24 mouse cellular contexts compared by ENCODE assay signal in the genomic region with DNA sequence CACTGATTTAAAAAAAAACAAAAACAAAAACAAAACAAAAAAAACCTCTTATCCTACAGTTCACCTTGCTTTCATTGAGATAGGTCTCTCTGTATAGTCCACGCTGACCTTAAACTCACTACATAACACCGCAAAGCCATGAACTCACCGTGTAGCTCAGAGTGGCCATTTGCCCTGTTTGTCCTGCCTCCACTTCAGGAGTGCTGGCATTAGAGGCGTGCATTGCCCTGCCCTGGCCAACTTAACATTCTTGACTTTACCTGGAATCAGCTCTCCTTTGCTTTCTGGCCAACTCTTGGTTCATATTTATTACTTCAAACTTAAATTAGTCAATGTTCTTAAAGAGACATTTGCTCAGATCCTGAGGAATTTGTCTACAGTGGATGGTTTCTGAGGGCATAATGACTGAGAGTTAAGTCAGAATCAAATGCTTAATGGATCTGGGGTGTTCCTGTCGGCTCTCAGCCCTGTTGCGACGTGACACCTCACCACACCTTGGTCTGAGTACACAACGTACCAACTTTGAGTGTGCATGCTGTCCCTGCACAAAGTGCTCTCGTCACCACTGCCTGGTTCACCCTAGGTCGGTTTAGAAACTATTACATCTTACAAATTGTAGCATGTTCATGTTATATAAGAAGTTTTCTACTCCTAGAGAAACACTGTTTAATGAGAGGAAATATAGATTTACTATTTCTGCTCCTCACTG. TPM values are rescaled to one million over a fixed set of nuclear protein-coding genes. Genes with fewer than 3 reads are reported as not detected.
DNase-seq lines count a peak whose midpoint lies in the region; ATAC-seq lines count a peak whose summit lies in the region.
"Had no signal": no experiment of that assay in that cellular context is flagged by ENCODE, and none has a peak within 500 bp of the region (broad histone marks: within the 10 kb centered on the region; RNA-seq: fewer than 3 reads in every experiment).

No protein-coding gene starts in this region.

- peaks cover 8% of the 10 kb centered on the region; the same call in 1 of the 2 replicates for H3K36me3 ChIP-seq in heart, embryonic 10.5 days
- H3K36me3 ChIP-seq in lung, embryonic 16.5 days (ENCODE audit: control insufficient read depth, insufficient read depth, low read length), result no peaks in the 10 kb centered on the region
- H3K36me3 ChIP-seq: embryonic facial prominence, embryonic 15.5 days; forebrain, embryonic 15.5 days; G1E; hindbrain, embryonic 13.5 days had no signal

- DNase-seq in heart, embryonic 10.5 days (ENCODE audit: low spot score), result peak; percentile 68
- DNase-seq in heart, postnatal 4 days, result no peak
- DNase-seq in lung, postnatal 25 days (ENCODE audit: low spot score), result peak; percentile 74
- no peak for DNase-seq in thymus, postnatal 4 days
- no peak for DNase-seq in cerebellum, adult 11 months
- no peak for DNase-seq in right cerebral cortex, adult 2 months (ENCODE audit: low spot score in 2 of 2)
- DNase-seq: adrenal gland, postnatal 10 days; B cell, adult 2 months; cerebellum, adult 11-12 months; cerebellum, adult 9-11 months; embryo, embryonic 11 days; gastrocnemius, postnatal 36 days; heart, adult 11 months; heart, postnatal 10 days had no signal

- H3K4me3 ChIP-seq in heart, embryonic 10.5 days, result no peak overlapping the region
- no peak overlapping the region for H3K4me3 ChIP-seq in lung, embryonic 16.5 days (ENCODE audit: low read length)
- H3K4me3 ChIP-seq: embryonic facial prominence, embryonic 15.5 days; erythroblast, embryonic 14.5 days; forebrain, embryonic 15.5 days; hindbrain, embryonic 13.5 days had no signal

- H3K9me3 ChIP-seq in heart, embryonic 10.5 days, result no peaks in the 10 kb centered on the region
- peaks cover 3% of the 10 kb centered on the region for H3K9me3 ChIP-seq in lung, embryonic 16.5 days (ENCODE audit: control insufficient read depth, low read length)
- H3K9me3 ChIP-seq: embryonic facial prominence, embryonic 15.5 days; forebrain, embryonic 15.5 days had no signal

- H3K27me3 ChIP-seq in heart, embryonic 10.5 days (ENCODE audit: insufficient read depth, poor library complexity, severe bottlenecking), result no peaks in the 10 kb centered on the region
- no peaks in the 10 kb centered on the region for H3K27me3 ChIP-seq in lung, embryonic 16.5 days (ENCODE audit: control insufficient read depth, insufficient read depth, low read depth, low read length)
- H3K27me3 ChIP-seq: embryonic facial prominence, embryonic 15.5 days; forebrain, embryonic 15.5 days; hindbrain, embryonic 13.5 days had no signal

- no peak overlapping the region for H3K27ac ChIP-seq in heart, embryonic 10.5 days
- H3K27ac ChIP-seq in lung, embryonic 16.5 days (ENCODE audit: low read length), result peak overlapping the region; percentile 59
- H3K27ac ChIP-seq: embryonic facial prominence, embryonic 15.5 days; forebrain, embryonic 15.5 days; hindbrain, embryonic 13.5 days; hindbrain, postnatal 0 days had no signal

- H3K4me2 ChIP-seq in lung, embryonic 16.5 days (ENCODE audit: low read depth, low read length), result no peak overlapping the region
- H3K4me2 ChIP-seq: embryonic facial prominence, embryonic 15.5 days; forebrain, embryonic 15.5 days; hindbrain, embryonic 13.5 days had no signal

- WGBS in heart, embryonic 10.5 days, result 80% methylated on average over 10 of the region's 10 CpGs
- WGBS in lung, embryonic 16.5 days, result 62% methylated on average over 10 of the region's 10 CpGs

- peak; percentile 88 for ATAC-seq in lung, embryonic 16.5 days (ENCODE audit: low read depth)
- ATAC-seq: CD4-positive, CD25-positive, alpha-beta regulatory T cell, adult 4 months; forebrain, embryonic 15.5 days; hindbrain, postnatal 0 days had no signal

- no peak overlapping the region for H3K9ac ChIP-seq in lung, embryonic 16.5 days (ENCODE audit: low read length)
- H3K9ac ChIP-seq: embryonic facial prominence, embryonic 15.5 days; forebrain, embryonic 15.5 days; hindbrain, embryonic 13.5 days had no signal

- peaks cover 10% of the 10 kb centered on the region for H3K4me1 ChIP-seq in heart, embryonic 10.5 days
- no peaks in the 10 kb centered on the region for H3K4me1 ChIP-seq in lung, embryonic 16.5 days (replicated peaks; ENCODE audit: control insufficient read depth, insufficient read depth, low read length)
- H3K4me1 ChIP-seq: embryonic facial prominence, embryonic 15.5 days; forebrain, embryonic 15.5 days; hindbrain, embryonic 13.5 days had no signal

RNA-seq across cellular contexts. Expression of a gene that starts 44.5 kb away (rescaled TPM):
- 19.7 and 27.2 TPM in 2 replicates for polyA plus RNA-seq in heart, embryonic 10.5 days (2016; fragmentation: Nextera tagmentation; extraction: Ambion mirVana)
- 100 to 1,000 TPM; 180 to 186 TPM for total RNA-seq in heart, postnatal 4 days (2021)
- 20.1 and 22.5 TPM in 2 replicates for polyA plus RNA-seq in lung, embryonic 16.5 days (2015; fragmentation: Nextera tagmentation; extraction: Ambion mirVana)
- total RNA-seq: common myeloid progenitor, adult 5-6 weeks; hematopoietic stem cell, adult 5-6 weeks had no signal
- polyA plus RNA-seq: erythroblast, embryonic 14.5 days; G1E had no signal

Comparison
In these comparisons a context has a peak if more than half of its experiments do, and no peak if none do; other contexts are left out.
1. DNase-seq: peak in heart, embryonic 10.5 days (single experiment) and lung, postnatal 25 days (single experiment); none in heart, postnatal 4 days (single experiment), thymus, postnatal 4 days (single experiment), cerebellum, adult 11 months (single experiment) and right cerebral cortex, adult 2 months (0 of 2).